Mouse (Mus musculus) megakaryocyte-erythroid progenitor cell, adult 5-6 weeks (primary cell): ENCODE data around the gene Muc5ac. TPM values are rescaled to one million over a fixed set of nuclear protein-coding genes. Genes with fewer than 3 reads are reported as not detected.

Source experiments
- ATAC-seq: replicated peaks from 2 replicates; pipeline ENCODE4 v1.8.0; 2016; ENCODE audit warnings: mild to moderate bottlenecking, inconsistent platforms; ENCODE audit not compliant: severe bottlenecking, poor library complexity, low FRiP score, low TSS enrichment
- total RNA-seq, 2 experiments: library from RNA; stranded (forward) in 1 of 2; stranded (reverse) in 1 of 2; fragments of 200-1000, 215-1000 nt in 1 of 2; fragments of >200 nt in 1 of 2; fragmentation: Nextera tagmentation in 1 of 2; gene quantifications; 2 replicates each; pipeline ENCODE4 v1.2.3; 2014 to 2017

The Muc5ac gene
- total RNA-seq, 2 experiments from 2014 or later = not detected

DNA sequence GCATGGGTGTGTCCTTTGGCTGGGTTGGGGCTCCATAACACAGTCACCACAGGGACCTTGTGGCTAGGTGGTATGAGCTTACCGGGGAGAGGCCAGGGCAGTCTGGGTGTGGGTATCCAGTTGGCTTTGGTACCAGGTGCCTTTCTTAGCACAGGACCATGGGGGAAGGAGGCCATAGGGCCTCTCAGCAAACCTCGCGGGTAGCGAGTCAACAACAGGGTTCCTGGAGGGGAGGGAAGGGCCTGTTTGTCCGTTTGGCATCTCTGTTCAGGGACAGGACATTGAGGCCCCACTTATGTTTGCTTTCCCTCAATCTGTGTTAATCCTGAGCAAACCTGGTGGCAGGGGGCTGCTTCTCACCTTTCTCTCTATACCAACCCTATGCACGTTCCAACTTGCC lies 34.9 kb downstream of the Muc5ac start:
- ATAC-seq = no peak

DNA sequence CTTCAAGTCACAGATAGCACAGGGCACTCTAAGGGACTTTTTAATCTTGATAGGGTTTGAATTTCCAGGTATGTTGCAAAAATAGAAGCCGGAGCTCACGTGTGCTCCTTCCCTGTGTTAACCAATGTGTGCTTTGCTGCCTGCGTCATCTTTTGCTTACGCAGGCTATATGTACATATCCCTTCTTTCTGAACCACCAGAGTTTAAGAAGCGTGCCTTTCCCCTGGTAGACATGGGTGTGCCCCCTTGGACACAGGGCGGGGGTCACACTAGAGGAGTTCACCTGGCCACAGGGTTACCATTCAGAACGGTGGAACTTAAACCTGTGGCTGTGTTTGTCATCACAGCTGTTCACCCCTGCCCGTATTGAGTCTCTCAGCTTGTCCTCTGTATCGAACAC lies 35.6 kb downstream of the Muc5ac start:
- ATAC-seq = no peak

DNA sequence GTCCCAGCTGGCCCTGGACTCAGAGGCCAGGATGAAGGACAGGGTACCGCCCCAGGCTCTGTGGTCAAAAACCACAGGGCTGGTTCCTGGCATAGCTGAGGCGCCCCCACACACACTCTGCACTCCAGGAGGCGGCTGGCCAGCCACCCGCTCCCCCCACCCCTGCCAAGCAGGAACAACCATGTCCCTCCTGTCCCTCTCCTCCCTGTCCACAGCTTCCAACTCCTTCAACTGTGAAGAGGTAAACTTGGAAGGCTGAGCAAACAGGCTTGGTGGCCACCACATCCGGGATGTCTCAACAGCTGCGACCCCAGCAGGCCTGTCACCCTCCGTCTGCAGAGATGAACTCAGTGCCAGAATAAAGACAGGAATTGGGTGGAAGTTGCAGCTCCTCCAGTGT lies 47.2 kb downstream of the Muc5ac start:
- no peak for ATAC-seq

DNA sequence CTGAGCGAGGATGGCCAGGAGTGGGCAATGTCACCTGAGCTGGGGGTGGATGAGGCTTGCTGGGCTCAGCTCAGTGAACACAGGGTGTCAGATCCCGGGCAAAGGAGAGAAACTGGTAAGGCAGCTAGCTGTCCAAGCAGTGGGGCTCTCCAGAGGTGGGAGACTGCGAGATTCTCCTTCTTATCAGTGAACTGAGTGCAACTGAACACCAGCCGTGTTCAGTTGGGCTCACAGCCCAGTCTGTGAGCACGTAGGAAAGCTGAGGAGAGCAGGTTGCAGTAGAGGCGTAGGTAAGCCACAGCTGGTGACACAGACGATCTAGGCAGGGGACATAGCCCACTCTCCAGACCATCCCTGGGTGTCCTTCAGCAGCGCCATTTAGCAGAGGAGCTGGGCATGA lies 47.7 kb downstream of the Muc5ac start:
- ATAC-seq = peak; percentile 84

- ATAC-seq = no peak
These were observed 50.0 kb downstream of the Muc5ac start, which contains the start of gene Muc5b for GRCm38 (mm10) chr7:141838779-141839178. TSS of gene Muc5b (plus strand) at chr7:141839070.

- no peak for ATAC-seq
These were observed 51.6 kb downstream of the Muc5ac start for GRCm38 (mm10) chr7:141840354-141840753.

DNA sequence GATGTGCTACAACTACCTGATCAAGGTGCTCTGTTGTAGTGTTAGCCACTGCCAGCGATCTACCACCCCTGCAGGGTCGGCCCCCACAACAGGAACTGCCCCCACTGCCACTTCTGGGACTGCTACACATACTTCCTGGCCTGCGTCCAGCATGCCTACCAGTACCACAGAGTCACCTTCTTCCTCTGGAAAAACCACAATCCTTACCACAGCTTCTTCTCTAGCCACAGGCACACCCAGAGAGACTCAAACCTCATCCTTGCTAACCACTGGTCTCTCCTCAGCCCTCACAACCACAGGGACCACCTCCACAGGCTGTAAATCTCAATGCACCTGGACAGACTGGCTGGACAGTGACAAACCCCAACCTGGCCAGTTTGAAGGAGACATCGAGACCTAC lies 72.3 kb downstream of the Muc5ac start:
- ATAC-seq = no peak

Other genes with a start within 250 kb of the Muc5ac start
- gene Chid1, start 249.1 kb upstream of the Muc5ac start, total RNA-seq (2014; fragmentation: Nextera tagmentation) = 10.5 and 22.5 TPM in 2 replicates
- gene Chid1, start 249.1 kb upstream of the Muc5ac start, total RNA-seq (2017) = 31.8 and 44.9 TPM in 2 replicates
- 32.0 and 42.0 TPM in 2 replicates for gene Ap2a2, start 226.8 kb upstream of the Muc5ac start, total RNA-seq (2014; fragmentation: Nextera tagmentation)
- 27.0 and 35.5 TPM in 2 replicates for gene Ap2a2, start 226.8 kb upstream of the Muc5ac start, total RNA-seq (2017)
- 3.4 and 5.8 TPM in 2 replicates for gene Muc6, start 133.7 kb upstream of the Muc5ac start, total RNA-seq (2014; fragmentation: Nextera tagmentation)
- 0.38 TPM in 1 of 2 replicates, not detected in the other for gene Muc6, start 133.7 kb upstream of the Muc5ac start, total RNA-seq (2017)
- gene Muc2, start 98.6 kb upstream of the Muc5ac start, total RNA-seq (2014; fragmentation: Nextera tagmentation) = not detected in 2 replicates
- gene Muc2, start 98.6 kb upstream of the Muc5ac start, total RNA-seq (2017) = not detected in 2 replicates
- not detected in 2 replicates for gene Muc5b, start 50.1 kb downstream of the Muc5ac start, total RNA-seq (2014; fragmentation: Nextera tagmentation)
- not detected in 2 replicates for gene Muc5b, start 50.1 kb downstream of the Muc5ac start, total RNA-seq (2017)
- 24.6 and 41.1 TPM in 2 replicates for gene Tollip, start 129.5 kb downstream of the Muc5ac start, total RNA-seq (2014; fragmentation: Nextera tagmentation)
- gene Tollip, start 129.5 kb downstream of the Muc5ac start, total RNA-seq (2017) = 25.2 and 27.0 TPM in 2 replicates
- not detected in 2 replicates for gene Brsk2, start 160.8 kb downstream of the Muc5ac start, total RNA-seq (2014; fragmentation: Nextera tagmentation)
- gene Brsk2, start 160.8 kb downstream of the Muc5ac start, total RNA-seq (2017) = 0.05 TPM in 1 of 2 replicates, not detected in the other